Mouse (Mus musculus): ENCODE data around the gene Tnfaip8l2. TPM values are rescaled to one million over a fixed set of nuclear protein-coding genes. Genes with fewer than 3 reads are reported as not detected.

Gene Tnfaip8l2
- total and polyA plus RNA-seq, 2 experiments from 2014 or later = 2.7 to 5.4 TPM

DNA sequence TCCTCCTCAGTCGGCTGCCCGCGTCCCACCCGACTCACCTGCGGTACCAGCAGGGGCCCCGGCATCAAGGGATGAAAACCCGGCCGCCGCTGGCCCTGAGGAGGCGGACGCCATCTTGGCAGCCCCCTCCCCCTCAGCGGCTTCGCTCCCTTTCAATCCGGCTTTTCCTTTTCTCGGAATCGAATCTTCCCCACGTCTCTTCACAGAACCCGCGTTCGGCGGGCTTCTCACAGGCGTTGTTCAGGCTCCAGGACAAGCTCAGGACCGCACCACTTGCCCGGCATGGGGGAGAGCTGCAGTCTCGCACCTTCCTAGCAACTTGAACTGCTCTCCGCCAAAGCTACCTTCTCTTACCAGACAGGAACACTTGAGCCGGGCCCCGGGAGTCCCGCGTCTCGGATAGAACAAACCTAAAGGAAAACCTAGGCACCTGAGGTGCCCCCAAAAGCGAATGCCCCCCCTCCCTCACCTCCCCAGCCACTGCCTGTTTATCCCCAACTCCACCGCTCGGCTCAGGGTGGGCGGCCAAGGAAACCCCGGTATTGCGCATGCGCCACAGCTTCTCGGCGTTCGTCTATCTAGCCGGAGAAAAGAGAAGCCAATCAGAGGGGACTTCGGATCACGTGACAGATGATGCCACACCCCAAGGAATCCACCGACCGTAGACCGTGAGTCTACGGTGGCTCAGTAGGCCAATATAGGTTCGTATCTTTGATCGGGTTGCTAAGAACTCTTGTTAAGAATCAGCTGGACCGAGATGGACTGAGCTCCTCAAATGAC, 35.6 kb downstream of the Tnfaip8l2 start, which contains the start of gene Pip5k1a:
TSS of gene Pip5k1a (minus strand) at position 593 of the 780 bp plus-strand sequence.
- H3K27ac ChIP-seq (ENCODE audit: low read depth) = peak within 1 kb of the TSS; percentile 90
- H3K27me3 ChIP-seq (ENCODE audit: control insufficient read depth, insufficient read depth, low read length) = no peaks in the 10 kb centered on the region
- ATAC-seq (ENCODE audit: insufficient read depth, low read depth) (peak; percentile 89), DNase-seq (ENCODE audit: low spot score) (peak; percentile 100)
- H3K36me3 ChIP-seq (replicated peaks; ENCODE audit: control insufficient read depth, insufficient read depth, low read length) = no peaks in the 10 kb centered on the region; the same call in 1 of the 2 replicates
- peak within 1 kb of the TSS; percentile 83 for H3K4me2 ChIP-seq (ENCODE audit: low read depth, low read length)
- peak within 1 kb of the TSS; percentile 93 for H3K9ac ChIP-seq (replicated peaks; ENCODE audit: low read depth, low read length)
- H3K9me3 ChIP-seq (replicated peaks; ENCODE audit: control insufficient read depth, low read length) = no peaks in the 10 kb centered on the region
- TF ChIP-seq EP300 (IDR thresholded peaks at IDR 0.05; ENCODE audit: low read depth) (no peak), CTCF (IDR thresholded peaks at IDR 0.05; ENCODE audit: low read depth) (no peak)
- peaks cover 8% of the 10 kb centered on the region; the same call in 1 of the 2 replicates for H3K4me1 ChIP-seq (ENCODE audit: control insufficient read depth, insufficient read depth)
- peak within 1 kb of the TSS; percentile 96 for H3K4me3 ChIP-seq (ENCODE audit: low read depth, low read length)
- WGBS = under 1% methylated on average over 51 of the region's 51 CpGs

- WGBS = under 1% methylated on average over 16 of the region's 16 CpGs
- DNase-seq (ENCODE audit: low spot score) (peak; percentile 74), ATAC-seq (ENCODE audit: insufficient read depth, low read depth) (peak; percentile 33; the same call in 1 of the 2 replicates)
- Histone ChIP-seq H3K4me2 (ENCODE audit: low read depth, low read length) (peak overlapping the region; percentile 83), H3K9me3 (replicated peaks; ENCODE audit: control insufficient read depth, low read length) (no peaks in the 10 kb centered on the region), H3K27me3 (ENCODE audit: control insufficient read depth, insufficient read depth, low read length) (no peaks in the 10 kb centered on the region), H3K9ac (replicated peaks; ENCODE audit: low read depth, low read length) (peak overlapping the region; percentile 93), H3K4me1 (ENCODE audit: control insufficient read depth, insufficient read depth) (peaks cover 8% of the 10 kb centered on the region; the same call in 1 of the 2 replicates), H3K4me3 (ENCODE audit: low read depth, low read length) (peak overlapping the region; percentile 96), H3K27ac (ENCODE audit: low read depth) (peak overlapping the region; percentile 90), H3K36me3 (replicated peaks; ENCODE audit: control insufficient read depth, insufficient read depth, low read length) (no peaks in the 10 kb centered on the region; the same call in 1 of the 2 replicates)
- TF ChIP-seq CTCF (IDR thresholded peaks at IDR 0.05; ENCODE audit: low read depth) (no peak), EP300 (IDR thresholded peaks at IDR 0.05; ENCODE audit: low read depth) (no peak)
Observed at GRCm38 (mm10) chr3:95105586-95106337, 36.4 kb downstream of the Tnfaip8l2 start.

GRCm38 (mm10) chr3:95105121-95105520, 37.0 kb downstream of the Tnfaip8l2 start:
- H3K36me3 ChIP-seq (replicated peaks; ENCODE audit: control insufficient read depth, insufficient read depth, low read length) = no peaks in the 10 kb centered on the region; the same call in 1 of the 2 replicates
- H3K4me1 ChIP-seq (ENCODE audit: control insufficient read depth, insufficient read depth) = peaks cover 8% of the 10 kb centered on the region; the same call in 1 of the 2 replicates
- no peak for ATAC-seq (ENCODE audit: insufficient read depth, low read depth)
- H3K27ac ChIP-seq (ENCODE audit: low read depth) = peak overlapping the region; percentile 90
- peak overlapping the region; percentile 93 for H3K9ac ChIP-seq (replicated peaks; ENCODE audit: low read depth, low read length)
- peak overlapping the region; percentile 83 for H3K4me2 ChIP-seq (ENCODE audit: low read depth, low read length)
- WGBS = 15% methylated on average over 4 of the region's 4 CpGs
- TF ChIP-seq EP300 (IDR thresholded peaks at IDR 0.05; ENCODE audit: low read depth) = no peak
- no peak for TF ChIP-seq CTCF (IDR thresholded peaks at IDR 0.05; ENCODE audit: low read depth)
- peak overlapping the region; percentile 96 for H3K4me3 ChIP-seq (ENCODE audit: low read depth, low read length)
- no peak for DNase-seq (ENCODE audit: low spot score)
- no peaks in the 10 kb centered on the region for H3K9me3 ChIP-seq (replicated peaks; ENCODE audit: control insufficient read depth, low read length)
- no peaks in the 10 kb centered on the region for H3K27me3 ChIP-seq (ENCODE audit: control insufficient read depth, insufficient read depth, low read length)

DNA sequence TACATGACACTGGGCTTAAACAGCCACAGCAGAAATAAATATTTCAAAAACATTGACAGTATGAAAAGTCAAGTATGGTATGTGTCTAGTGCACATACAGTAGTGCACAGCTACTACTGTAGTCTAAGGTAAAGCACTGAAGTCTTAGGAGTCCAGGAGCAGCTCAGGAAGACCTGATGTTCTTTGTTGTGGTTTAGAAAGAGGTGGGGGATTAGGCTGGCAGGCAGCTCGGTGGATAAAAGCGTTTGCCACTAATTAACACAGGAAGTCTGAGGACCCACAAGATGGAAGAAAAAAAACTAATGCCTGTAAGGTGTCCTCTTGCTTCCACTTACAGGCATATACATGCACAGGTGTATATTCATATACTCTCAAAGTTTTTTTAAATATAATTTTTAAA, 41.3 kb downstream of the Tnfaip8l2 start:
- H3K9me3 ChIP-seq (replicated peaks; ENCODE audit: control insufficient read depth, low read length) = no peaks in the 10 kb centered on the region
- 32% methylated on average over 2 of the region's 2 CpGs for WGBS
- no peaks in the 10 kb centered on the region for H3K27me3 ChIP-seq (ENCODE audit: control insufficient read depth, insufficient read depth, low read length)
- DNase-seq (ENCODE audit: low spot score) = no peak
- peaks cover 5% of the 10 kb centered on the region; the same call in 1 of the 2 replicates for H3K36me3 ChIP-seq (replicated peaks; ENCODE audit: control insufficient read depth, insufficient read depth, low read length)
- ATAC-seq (ENCODE audit: insufficient read depth, low read depth) = no peak
- H3K4me1 ChIP-seq (ENCODE audit: control insufficient read depth, insufficient read depth) = peaks cover 12% of the 10 kb centered on the region; the same call in 1 of the 2 replicates
- H3K4me2 ChIP-seq (ENCODE audit: low read depth, low read length) = no peak overlapping the region
- H3K27ac ChIP-seq (ENCODE audit: low read depth) = no peak overlapping the region
- H3K4me3 ChIP-seq (ENCODE audit: low read depth, low read length) = no peak overlapping the region
- no peak overlapping the region for H3K9ac ChIP-seq (replicated peaks; ENCODE audit: low read depth, low read length)
- TF ChIP-seq CTCF (IDR thresholded peaks at IDR 0.05; ENCODE audit: low read depth) (no peak), EP300 (IDR thresholded peaks at IDR 0.05; ENCODE audit: low read depth) (no peak)

Small RNAs within 50 kb of the gene (microRNA-seq; reads per million reads assigned to microRNA genes)
- gene Mir8099-1 = not detected

Other genes starting within 250 kb of the Tnfaip8l2 start
- 183 and 212 TPM in 2 replicates for gene Selenbp1, start 209.3 kb downstream of the Tnfaip8l2 start, total RNA-seq (2014; rRNA removed; ENCODE audit: low replicate concordance)
- 101 and 112 TPM in 2 replicates for gene Selenbp1, start 209.3 kb downstream of the Tnfaip8l2 start, polyA plus RNA-seq (2015; fragmentation: Nextera tagmentation; extraction: Ambion mirVana)
- 3.9 and 8.6 TPM in 2 replicates for gene Rfx5, start 188.3 kb downstream of the Tnfaip8l2 start, total RNA-seq (2014; rRNA removed; ENCODE audit: low replicate concordance)
- gene Rfx5, start 188.3 kb downstream of the Tnfaip8l2 start, polyA plus RNA-seq (2015; fragmentation: Nextera tagmentation; extraction: Ambion mirVana) = 2.3 and 2.7 TPM in 2 replicates
- 44.4 and 47.2 TPM in 2 replicates for gene Pi4kb, start 167.6 kb downstream of the Tnfaip8l2 start, total RNA-seq (2014; rRNA removed; ENCODE audit: low replicate concordance)
- gene Pi4kb, start 167.6 kb downstream of the Tnfaip8l2 start, polyA plus RNA-seq (2015; fragmentation: Nextera tagmentation; extraction: Ambion mirVana) = 12.6 and 13.7 TPM in 2 replicates
- gene Zfp687, start 126.9 kb downstream of the Tnfaip8l2 start, total RNA-seq (2014; rRNA removed; ENCODE audit: low replicate concordance) = 15.0 and 28.5 TPM in 2 replicates
- gene Zfp687, start 126.9 kb downstream of the Tnfaip8l2 start, polyA plus RNA-seq (2015; fragmentation: Nextera tagmentation; extraction: Ambion mirVana) = 8.1 and 8.3 TPM in 2 replicates
- gene Psmd4, start 99.7 kb downstream of the Tnfaip8l2 start, total RNA-seq (2014; rRNA removed; ENCODE audit: low replicate concordance) = 190 and 210 TPM in 2 replicates
- gene Psmd4, start 99.7 kb downstream of the Tnfaip8l2 start, polyA plus RNA-seq (2015; fragmentation: Nextera tagmentation; extraction: Ambion mirVana) = 205 and 208 TPM in 2 replicates
- gene Pip5k1a, start 35.4 kb downstream of the Tnfaip8l2 start, total RNA-seq (2014; rRNA removed; ENCODE audit: low replicate concordance) = 36.6 and 50.5 TPM in 2 replicates
- 13.8 and 14.5 TPM in 2 replicates for gene Pip5k1a, start 35.4 kb downstream of the Tnfaip8l2 start, polyA plus RNA-seq (2015; fragmentation: Nextera tagmentation; extraction: Ambion mirVana)
- gene Vps72, start 31.3 kb downstream of the Tnfaip8l2 start, total RNA-seq (2014; rRNA removed; ENCODE audit: low replicate concordance) = 54.9 and 69.3 TPM in 2 replicates
- 60.8 and 66.9 TPM in 2 replicates for gene Vps72, start 31.3 kb downstream of the Tnfaip8l2 start, polyA plus RNA-seq (2015; fragmentation: Nextera tagmentation; extraction: Ambion mirVana)
- 1.2 and 14.3 TPM in 2 replicates for gene Tmod4, start 17.9 kb downstream of the Tnfaip8l2 start, total RNA-seq (2014; rRNA removed; ENCODE audit: low replicate concordance)
- gene Tmod4, start 17.9 kb downstream of the Tnfaip8l2 start, polyA plus RNA-seq (2015; fragmentation: Nextera tagmentation; extraction: Ambion mirVana) = 2.7 and 2.9 TPM in 2 replicates
- 16.7 and 38.2 TPM in 2 replicates for gene Scnm1, start 8.3 kb downstream of the Tnfaip8l2 start, total RNA-seq (2014; rRNA removed; ENCODE audit: low replicate concordance)
- 57.6 and 57.7 TPM in 2 replicates for gene Scnm1, start 8.3 kb downstream of the Tnfaip8l2 start, polyA plus RNA-seq (2015; fragmentation: Nextera tagmentation; extraction: Ambion mirVana)
- gene Lysmd1, start 8.3 kb downstream of the Tnfaip8l2 start, total RNA-seq (2014; rRNA removed; ENCODE audit: low replicate concordance) = 6.1 and 7.1 TPM in 2 replicates
- gene Lysmd1, start 8.3 kb downstream of the Tnfaip8l2 start, polyA plus RNA-seq (2015; fragmentation: Nextera tagmentation; extraction: Ambion mirVana) = 8.7 and 10.4 TPM in 2 replicates
- 6.8 and 14.8 TPM in 2 replicates for gene Sema6c, start 18.1 kb upstream of the Tnfaip8l2 start, total RNA-seq (2014; rRNA removed; ENCODE audit: low replicate concordance)
- 1.2 and 1.8 TPM in 2 replicates for gene Sema6c, start 18.1 kb upstream of the Tnfaip8l2 start, polyA plus RNA-seq (2015; fragmentation: Nextera tagmentation; extraction: Ambion mirVana)
- gene Gabpb2, start 75.6 kb upstream of the Tnfaip8l2 start, total RNA-seq (2014; rRNA removed; ENCODE audit: low replicate concordance) = 6.6 and 7.2 TPM in 2 replicates
- gene Gabpb2, start 75.6 kb upstream of the Tnfaip8l2 start, polyA plus RNA-seq (2015; fragmentation: Nextera tagmentation; extraction: Ambion mirVana) = 3.1 TPM in 2 replicates
- gene Cdc42se1, start 86.4 kb upstream of the Tnfaip8l2 start, total RNA-seq (2014; rRNA removed; ENCODE audit: low replicate concordance) = 75.5 and 78.2 TPM in 2 replicates
- 33.6 TPM in 2 replicates for gene Cdc42se1, start 86.4 kb upstream of the Tnfaip8l2 start, polyA plus RNA-seq (2015; fragmentation: Nextera tagmentation; extraction: Ambion mirVana)
- gene Mllt11, start 89.8 kb upstream of the Tnfaip8l2 start, total RNA-seq (2014; rRNA removed; ENCODE audit: low replicate concordance) = 4.3 and 6.1 TPM in 2 replicates
- 8.9 and 9.0 TPM in 2 replicates for gene Mllt11, start 89.8 kb upstream of the Tnfaip8l2 start, polyA plus RNA-seq (2015; fragmentation: Nextera tagmentation; extraction: Ambion mirVana)
- 1.1 TPM in 1 of 2 replicates, not detected in the other for gene Gm128, start 99.2 kb upstream of the Tnfaip8l2 start, total RNA-seq (2014; rRNA removed; ENCODE audit: low replicate concordance)
- gene Gm128, start 99.2 kb upstream of the Tnfaip8l2 start, polyA plus RNA-seq (2015; fragmentation: Nextera tagmentation; extraction: Ambion mirVana) = 0.07 TPM in 1 of 2 replicates, not detected in the other
- 3.9 TPM in 1 of 2 replicates, not detected in the other for gene Bnipl, start 108.8 kb upstream of the Tnfaip8l2 start, total RNA-seq (2014; rRNA removed; ENCODE audit: low replicate concordance)
- gene Bnipl, start 108.8 kb upstream of the Tnfaip8l2 start, polyA plus RNA-seq (2015; fragmentation: Nextera tagmentation; extraction: Ambion mirVana) = not detected in 2 replicates
- 28.0 and 64.4 TPM in 2 replicates for gene Mindy1, start 139.0 kb upstream of the Tnfaip8l2 start, total RNA-seq (2014; rRNA removed; ENCODE audit: low replicate concordance)
- 27.8 and 28.4 TPM in 2 replicates for gene Mindy1, start 139.0 kb upstream of the Tnfaip8l2 start, polyA plus RNA-seq (2015; fragmentation: Nextera tagmentation; extraction: Ambion mirVana)
- 28.6 and 35.6 TPM in 2 replicates for gene Prune1, start 139.7 kb upstream of the Tnfaip8l2 start, total RNA-seq (2014; rRNA removed; ENCODE audit: low replicate concordance)
- gene Prune1, start 139.7 kb upstream of the Tnfaip8l2 start, polyA plus RNA-seq (2015; fragmentation: Nextera tagmentation; extraction: Ambion mirVana) = 22.5 and 23.0 TPM in 2 replicates
- 0.11 and 0.15 TPM in 2 replicates for gene Anxa9, start 164.8 kb upstream of the Tnfaip8l2 start, total RNA-seq (2014; rRNA removed; ENCODE audit: low replicate concordance)
- gene Anxa9, start 164.8 kb upstream of the Tnfaip8l2 start, polyA plus RNA-seq (2015; fragmentation: Nextera tagmentation; extraction: Ambion mirVana) = 0.49 and 0.67 TPM in 2 replicates
- 108 and 126 TPM in 2 replicates for gene Cers2, start 172.4 kb upstream of the Tnfaip8l2 start, total RNA-seq (2014; rRNA removed; ENCODE audit: low replicate concordance)
- gene Cers2, start 172.4 kb upstream of the Tnfaip8l2 start, polyA plus RNA-seq (2015; fragmentation: Nextera tagmentation; extraction: Ambion mirVana) = 88.4 and 89.4 TPM in 2 replicates
- gene Setdb1, start 214.8 kb upstream of the Tnfaip8l2 start, total RNA-seq (2014; rRNA removed; ENCODE audit: low replicate concordance) = 9.5 and 11.3 TPM in 2 replicates
- 7.9 and 8.0 TPM in 2 replicates for gene Setdb1, start 214.8 kb upstream of the Tnfaip8l2 start, polyA plus RNA-seq (2015; fragmentation: Nextera tagmentation; extraction: Ambion mirVana)

Measured in heart, postnatal 0 days (tissue).